Mouse (Mus musculus) CD4-positive, CD25-positive, alpha-beta regulatory T cell, adult 4 months (primary cell): ENCODE data around the gene Myrf. TPM values are rescaled to one million over a fixed set of nuclear protein-coding genes. Genes with fewer than 3 reads are reported as not detected.

Experiments used
- ATAC-seq: one replicate; pipeline ENCODE4 v1.8.0; 2017
- polyA plus RNA-seq, 2 experiments: library from polyadenylated mRNA; unstranded; fragments of 100-300 nt; shearing (Covaris generic); gene quantifications; one replicate each; pipeline ENCODE4 v1.2.1; 2017

Gene Myrf
- polyA plus RNA-seq, 2 experiments from 2014 or later = 0.19 TPM; not detected in 1

DNA sequence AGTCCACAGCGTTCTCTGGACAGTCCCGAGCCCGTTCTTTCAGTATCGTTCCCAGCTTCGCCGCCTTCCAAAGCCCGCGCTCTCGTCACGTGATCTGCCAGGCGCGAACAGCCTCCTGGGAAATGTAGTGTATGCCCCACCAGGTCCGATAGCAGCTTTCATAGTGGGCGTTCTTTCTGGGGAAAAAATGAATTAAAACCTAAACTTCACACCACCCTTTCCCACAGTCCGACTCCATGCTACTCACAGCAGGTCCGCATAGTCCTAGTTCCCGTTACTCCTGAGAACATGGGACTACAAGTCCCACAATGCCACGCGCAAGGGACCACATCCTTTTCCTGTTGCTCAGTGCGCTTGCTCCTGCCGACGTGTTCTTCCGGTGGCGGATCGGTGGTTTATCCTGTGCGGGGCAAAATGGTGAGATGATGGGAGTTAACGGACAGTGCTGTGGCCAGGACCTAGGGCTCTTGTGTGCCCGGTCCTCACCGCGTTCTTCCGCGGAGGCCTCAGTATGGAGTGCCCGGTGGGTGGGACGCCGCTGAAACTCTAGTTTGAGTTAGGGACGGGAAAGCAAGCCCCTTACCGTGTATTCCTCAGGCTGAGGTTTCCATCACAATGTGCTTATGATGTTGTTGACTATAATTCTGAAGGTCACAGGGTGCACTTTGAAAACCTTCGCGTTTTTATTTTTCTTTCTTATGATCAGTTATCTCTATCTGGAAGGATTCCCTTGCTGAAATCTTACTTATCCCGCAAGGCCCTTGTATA lies 36.5 kb downstream of the Myrf start, which contains the start of the genes Tmem258 and Fen1:
Tmem258 (plus strand) TSS at position 167 of the 768 bp plus-strand sequence.
Fen1 (minus strand) TSS at position 322 of the 768 bp plus-strand sequence.
- ATAC-seq = peak; percentile 87

DNA sequence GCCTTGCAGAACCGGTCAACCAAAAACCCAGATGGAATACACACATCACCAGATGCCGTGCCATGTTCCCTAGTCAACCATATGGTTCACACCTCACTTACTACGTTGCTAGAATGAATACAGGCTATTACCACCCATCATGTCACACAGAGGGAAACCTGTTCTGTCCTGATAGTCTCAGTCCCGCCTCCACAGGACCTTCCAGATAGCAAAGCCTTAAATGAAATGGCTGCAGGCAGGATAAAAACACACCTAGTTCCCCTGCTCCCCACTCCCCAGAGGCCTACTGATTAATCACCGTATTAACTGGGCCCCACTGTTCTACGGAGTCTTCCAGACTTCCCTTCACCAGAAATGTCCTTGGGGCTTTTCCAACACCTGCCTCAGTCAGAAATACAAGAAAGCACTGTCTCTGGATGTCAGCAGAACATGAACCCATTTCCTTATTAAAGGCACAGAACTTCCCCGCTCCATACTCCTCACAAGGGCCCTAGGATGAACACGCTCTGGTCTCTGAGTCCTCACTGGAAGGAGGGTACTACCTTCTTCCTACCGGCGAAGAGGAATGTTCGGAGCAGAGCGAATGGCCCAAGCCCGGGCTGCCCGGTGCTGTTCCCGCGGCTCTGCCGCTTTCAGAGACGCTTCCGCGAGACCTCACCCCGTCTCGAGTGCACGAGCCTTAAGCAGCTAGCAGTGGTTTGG lies 37.3 kb downstream of the Myrf start:
- peak; percentile 5 for ATAC-seq

DNA sequence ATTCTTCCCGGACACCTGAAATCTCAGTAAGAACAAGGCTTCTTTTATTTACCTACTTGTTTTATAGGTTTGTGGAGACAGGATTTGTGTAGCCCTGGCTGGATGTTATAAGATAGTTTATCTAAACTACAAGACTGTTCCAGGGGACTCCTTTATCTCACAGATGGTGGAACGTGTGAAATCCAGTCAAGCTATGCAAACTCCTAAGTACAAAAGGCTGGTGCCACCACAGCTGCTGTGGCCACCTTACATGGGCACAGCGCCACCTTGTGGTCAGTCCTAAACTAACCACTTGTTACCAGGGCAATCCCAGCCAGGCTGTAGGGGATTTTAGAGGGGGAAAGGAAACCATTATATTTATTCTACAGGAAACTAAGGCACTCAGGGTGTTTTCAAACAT lies 41.8 kb downstream of the Myrf start:
- ATAC-seq = peak; percentile 59

DNA sequence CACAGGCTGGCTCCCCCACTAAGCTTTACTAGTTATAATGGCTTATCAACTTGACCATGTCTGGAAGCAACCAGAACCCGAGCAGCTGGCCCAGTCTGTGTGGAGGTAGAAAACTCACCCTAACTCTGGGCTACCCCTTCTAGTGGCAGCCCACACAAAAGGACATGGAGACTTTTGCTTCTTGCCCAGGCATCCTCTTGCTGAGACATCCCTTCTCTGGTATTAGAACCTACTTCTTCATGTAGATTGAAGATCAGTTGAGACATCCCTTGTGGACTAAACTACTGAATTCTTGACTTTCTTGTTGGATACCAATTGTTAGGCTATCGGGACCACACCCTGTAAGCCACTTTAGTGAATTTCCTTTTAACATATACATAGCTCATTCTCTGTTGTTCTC lies 42.3 kb downstream of the Myrf start:
- ATAC-seq = no peak

DNA sequence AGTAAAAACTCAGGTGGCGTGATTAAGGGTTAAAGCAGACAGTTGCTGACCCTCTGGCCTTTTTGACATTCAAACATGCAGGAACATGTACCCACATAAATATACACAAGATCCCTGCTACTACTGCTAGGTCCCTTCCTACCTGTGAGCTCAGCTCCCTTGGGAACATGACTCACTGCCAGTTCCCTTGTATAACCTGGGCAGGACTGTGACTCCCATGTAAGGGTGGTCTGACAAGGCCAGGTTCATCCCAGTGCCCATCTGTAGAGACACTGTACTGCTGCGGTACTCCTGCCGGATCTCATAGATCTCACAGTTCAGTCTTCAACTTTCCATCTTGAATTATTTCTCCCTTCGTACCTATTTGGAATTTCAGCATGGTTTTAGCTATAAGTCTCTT lies 43.4 kb downstream of the Myrf start:
- ATAC-seq = no peak

DNA sequence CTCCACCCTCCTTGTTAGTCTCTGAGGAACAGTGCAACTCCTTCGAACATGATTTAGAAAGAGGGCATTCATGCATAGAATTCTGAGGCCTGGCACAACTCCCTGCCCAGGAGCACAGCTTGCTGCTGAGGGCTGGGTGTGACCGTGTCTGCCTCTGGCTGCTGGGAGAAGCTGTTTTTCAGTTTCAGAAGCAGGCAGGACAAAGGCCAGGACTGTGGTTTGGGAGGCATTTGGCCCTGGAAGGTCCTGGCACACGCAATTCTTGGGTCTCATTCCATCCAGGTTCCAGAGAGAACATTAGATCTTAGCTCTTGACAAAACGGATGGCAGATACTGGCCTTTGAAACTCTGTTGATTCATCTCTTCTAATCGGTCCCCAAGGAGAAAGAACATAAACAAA lies 45.3 kb downstream of the Myrf start:
- no peak for ATAC-seq

DNA sequence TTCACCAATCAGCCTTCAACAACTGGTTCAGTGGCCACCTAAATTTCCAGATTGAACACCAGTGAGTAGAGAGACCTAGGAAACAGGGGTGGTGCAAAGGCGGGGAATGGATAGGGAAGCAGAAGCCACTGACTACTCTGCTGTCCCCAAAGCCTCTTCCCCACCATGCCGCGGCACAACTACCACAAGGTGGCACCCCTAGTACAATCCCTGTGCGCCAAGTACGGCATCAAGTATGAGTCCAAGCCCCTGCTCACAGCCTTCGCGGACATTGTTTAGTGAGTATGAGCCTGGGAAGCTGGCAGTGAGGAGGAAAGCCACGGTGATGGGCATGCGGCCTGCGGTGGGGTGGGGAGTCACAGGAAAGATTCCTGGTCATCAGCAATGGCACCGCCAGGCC lies 46.2 kb downstream of the Myrf start:
- ATAC-seq = no peak

DNA sequence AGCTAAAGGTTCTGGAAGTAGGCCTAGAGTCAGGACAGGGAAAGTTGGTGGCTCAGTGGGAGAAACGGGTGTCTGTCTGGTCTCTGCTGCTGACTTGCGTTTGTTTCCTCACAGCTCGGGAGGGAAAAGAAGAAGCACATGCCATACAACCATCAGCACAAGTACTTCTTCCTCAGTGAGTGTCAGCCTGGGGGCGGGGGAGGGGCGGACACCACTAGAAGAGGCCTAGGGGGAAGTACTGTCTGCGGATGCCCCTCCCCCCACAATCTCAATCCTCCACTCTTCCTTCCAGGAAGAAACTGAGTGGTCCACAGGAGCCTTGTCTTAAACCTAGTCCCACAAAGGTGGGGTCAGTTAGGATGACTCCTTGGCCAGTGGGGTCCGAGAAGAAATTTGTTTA lies 49.2 kb downstream of the Myrf start:
- ATAC-seq = no peak

DNA sequence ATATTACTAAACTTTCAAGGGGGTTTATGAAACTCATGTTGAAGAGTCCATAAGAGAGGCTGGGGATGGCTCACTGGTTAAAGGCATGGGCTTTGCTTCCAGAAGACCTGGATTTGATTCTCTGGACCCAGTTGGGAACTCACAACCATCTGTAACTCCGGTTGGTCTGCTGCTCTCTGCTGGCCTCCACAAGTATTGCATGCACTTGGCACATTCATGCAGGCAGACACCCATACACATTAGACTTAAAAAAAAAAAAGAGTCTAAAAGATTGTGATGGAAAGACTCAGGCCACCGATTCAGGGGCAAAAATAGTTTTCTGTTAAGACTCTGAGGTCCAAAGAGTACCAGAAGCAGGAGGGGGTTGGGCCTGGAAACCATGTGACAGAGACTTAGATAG lies 49.8 kb downstream of the Myrf start:
- no peak for ATAC-seq

DNA sequence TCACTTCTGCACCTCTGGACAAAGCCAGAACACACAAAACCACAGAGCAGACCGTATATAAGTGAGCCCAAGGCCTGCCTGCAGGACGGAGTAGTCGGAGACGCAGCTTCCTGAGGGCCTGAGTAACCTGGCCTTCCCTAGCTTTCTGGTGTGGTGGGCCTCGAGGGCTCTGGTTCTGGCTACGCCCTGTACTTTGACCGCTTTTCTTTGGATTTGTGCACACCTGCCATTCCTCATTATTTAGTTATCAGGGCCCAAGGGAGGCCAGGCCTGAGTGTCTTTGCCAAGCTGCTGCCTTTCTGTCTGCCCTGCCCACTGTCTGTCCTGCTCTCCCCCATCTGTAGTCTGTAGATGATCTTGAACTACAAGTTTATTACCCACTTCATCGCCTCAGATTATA lies 50.6 kb downstream of the Myrf start:
- no peak for ATAC-seq

DNA sequence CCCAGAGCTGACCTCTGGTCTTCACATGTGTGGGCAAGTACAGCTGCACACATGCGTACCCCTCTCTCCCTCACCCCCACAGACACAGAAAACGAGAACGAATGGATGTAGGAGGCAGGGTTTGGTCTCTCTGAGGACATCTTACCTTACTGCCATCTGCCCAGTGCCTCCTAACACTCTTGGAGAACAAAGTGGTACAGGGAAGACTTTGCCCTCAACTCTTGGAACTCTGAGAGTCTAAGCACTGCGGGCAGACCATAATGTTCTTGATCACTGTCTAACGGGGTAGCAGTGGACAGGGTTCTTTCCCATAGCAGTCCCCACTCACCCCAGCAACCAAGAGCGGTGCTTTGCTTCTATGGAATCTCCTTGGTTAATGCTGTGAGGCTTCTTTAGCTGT lies 51.5 kb downstream of the Myrf start:
- ATAC-seq = no peak

DNA sequence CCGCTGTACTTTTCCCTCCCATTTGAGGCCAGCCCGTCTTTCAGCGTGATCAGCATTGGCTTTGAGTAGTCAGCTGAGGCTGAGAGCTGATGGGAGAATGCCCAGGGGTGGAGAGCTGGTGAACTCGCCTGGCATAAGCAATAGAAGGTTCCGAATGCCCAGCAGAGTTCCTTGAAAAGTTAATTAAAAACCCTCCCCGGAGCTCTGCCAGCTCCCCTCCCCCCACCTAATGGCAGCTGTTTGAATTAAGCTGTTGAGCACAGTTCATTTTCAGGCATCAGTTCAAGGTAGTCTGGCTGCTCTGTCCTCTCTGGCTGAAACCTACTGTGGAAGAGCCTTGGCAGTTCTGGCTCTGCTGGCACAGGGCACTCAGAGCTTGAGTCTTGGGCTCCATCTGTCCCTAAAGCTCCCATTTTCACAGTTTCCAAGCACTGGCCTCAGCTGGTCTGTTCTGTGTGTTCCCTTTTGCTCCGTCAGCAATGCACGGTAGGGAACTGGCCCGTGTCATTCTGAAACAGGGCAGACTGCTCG lies 52.2 kb downstream of the Myrf start:
- ATAC-seq = no peak

DNA sequence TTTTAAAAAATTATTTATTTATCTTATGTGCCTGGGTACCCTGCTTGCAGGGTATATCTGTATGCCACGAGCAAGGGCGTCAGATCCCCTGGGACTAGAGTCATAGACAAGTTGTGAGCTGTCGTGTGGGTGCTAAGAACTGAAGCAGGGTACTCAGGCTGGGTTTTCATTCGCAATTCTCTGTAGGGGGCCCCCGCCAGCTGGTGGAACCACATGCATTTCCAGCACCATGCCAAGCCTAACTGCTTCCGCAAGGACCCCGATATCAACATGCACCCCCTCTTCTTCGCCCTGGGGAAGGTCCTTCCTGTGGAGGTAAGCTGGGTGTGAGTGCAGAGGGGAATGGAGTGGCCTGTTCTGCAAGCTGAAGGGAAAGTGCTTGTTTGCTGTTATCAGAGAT lies 54.0 kb downstream of the Myrf start:
- ATAC-seq = no peak

DNA sequence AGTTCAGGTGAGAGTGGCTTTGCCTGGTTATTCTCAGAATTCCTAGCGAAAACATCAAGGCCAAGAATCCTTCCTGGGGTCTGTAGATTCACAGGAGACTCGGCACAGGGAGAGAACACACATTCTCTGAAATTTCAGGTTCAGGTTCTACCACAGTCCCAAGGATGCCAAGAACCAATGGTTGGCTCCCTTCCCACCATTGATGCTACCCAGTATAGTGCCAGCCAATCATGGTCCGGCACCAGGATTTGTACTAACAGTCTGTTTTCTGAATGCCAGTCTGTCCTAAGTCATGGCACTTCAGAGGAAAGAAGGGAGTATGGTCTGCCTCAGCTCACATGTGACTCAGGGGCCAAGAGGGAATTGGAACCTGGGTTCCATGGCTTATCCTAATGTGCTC lies 54.7 kb downstream of the Myrf start:
- no peak for ATAC-seq

DNA sequence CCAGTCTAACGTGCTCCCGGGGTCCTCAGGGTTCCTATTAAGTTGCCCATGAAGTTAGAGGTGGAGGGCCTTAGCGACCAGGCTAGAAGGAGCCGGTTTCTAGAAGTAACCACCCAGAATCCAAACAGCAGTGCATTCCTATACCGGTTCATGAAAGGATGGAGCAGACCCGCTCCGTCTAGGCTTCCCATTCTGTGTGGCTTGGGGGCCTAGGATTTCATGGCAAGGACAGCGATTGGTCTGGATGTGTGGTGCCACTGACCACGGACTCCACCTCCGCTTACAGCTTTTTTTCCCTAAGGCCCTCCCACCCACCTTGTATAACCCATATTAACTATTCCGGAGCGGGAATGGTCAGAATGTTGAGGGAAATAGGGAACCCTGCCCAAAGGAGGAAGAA lies 56.5 kb downstream of the Myrf start:
- ATAC-seq = no peak

DNA sequence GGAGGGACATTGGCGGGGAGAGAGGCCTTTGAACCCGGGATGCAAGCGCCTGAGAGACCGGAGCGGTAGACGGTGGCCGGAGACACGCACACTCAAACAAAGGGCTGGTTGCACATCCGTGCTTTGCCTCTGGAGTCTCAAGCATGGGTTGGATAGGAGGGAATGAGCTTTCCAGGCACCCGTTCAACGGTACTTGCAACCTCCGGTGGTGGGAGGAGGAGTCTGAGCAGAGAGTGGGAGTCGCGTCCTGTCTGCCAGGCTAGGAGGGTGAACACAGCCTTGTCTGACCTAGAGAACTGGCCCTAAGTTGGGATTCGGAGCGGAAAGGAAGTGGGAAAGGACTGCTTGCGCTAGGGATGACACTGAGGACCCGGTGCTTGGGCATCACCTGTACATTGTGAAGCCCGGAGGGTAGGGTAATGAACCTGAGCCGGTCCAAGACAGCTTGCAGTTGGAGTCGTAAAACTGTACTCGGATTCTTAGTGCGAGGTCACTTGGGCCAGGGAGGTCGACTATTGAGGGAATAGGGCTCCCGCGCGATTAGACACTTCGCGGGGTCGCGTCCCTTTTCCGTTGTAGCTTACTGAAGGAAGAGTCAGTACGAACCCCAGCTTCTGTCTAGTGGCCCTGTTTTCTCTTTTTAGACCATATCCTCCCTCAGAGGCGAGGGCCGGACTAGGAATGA lies 57.1 kb downstream of the Myrf start:
- peak; percentile 40 for ATAC-seq

DNA sequence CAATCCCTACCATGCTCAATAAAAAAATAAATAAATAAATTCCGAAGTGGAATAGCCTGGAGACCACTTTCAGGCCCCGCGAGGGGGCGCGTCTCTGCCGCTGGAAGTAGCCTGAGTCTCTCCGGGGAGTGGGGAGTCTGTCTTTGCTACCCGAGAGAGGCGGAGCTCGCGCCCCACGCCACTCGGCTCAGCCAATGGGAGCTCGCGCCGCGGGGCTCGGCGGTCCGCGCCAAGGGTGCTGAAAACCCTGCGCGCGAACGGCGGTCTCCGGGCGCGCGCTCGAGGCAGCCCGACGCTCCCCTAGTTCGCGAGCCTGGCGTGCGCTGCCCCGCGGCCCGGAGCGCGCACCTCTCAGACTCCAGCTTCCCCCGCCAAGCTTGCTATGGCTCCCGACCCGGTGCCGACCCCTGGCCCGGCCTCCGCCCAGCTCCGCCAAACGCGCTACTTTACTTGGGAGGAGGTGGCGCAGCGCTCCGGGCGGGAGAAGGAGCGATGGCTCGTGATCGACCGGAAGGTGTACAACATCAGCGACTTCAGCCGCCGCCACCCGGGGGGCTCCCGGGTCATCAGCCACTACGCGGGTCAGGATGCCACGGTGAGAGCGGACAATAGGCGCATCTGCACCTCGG lies 57.8 kb downstream of the Myrf start, which contains the start of gene Fads1:
Fads1 (plus strand) TSS at position 219 of the 629 bp plus-strand sequence.
- ATAC-seq = peak; percentile 95

DNA sequence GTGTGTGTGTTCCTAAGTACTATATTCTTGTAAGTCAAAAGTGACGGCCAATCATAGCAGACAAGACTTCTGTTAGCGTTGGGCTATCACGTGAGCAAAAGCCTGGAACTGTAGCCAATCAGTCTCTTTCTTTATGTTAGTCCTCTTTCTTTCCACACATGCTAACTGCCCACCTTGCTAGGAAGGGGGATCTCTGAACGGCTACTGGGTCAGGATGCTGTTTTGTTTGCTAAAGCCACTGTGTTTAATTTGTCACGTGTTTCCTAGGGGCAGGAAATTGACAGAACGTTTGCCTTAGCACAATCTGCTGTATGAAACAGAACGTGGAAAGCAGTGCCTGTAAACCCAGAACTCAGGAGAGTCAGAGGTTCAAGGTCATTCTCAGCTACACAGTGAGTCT lies 58.4 kb downstream of the Myrf start:
- ATAC-seq = peak; percentile 22

DNA sequence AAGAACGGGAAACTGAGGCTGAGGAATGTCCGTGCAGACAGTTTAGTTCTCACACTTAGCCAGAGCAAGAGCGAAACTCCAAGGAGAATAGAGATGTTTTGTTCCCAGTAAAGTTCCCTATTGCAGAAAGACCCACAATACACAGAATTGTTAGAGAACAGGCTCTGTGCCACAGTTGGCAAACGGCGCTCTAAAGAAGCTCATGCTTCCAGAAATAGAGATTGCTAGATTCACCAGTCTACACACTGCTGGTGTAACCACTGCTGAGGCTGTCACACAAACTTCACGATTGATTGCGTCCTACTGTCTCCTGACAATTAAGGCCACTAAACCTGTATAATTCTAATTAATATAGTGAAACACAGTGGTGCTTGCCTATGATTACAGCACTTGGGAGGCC lies 59.3 kb downstream of the Myrf start:
- ATAC-seq = no peak

DNA sequence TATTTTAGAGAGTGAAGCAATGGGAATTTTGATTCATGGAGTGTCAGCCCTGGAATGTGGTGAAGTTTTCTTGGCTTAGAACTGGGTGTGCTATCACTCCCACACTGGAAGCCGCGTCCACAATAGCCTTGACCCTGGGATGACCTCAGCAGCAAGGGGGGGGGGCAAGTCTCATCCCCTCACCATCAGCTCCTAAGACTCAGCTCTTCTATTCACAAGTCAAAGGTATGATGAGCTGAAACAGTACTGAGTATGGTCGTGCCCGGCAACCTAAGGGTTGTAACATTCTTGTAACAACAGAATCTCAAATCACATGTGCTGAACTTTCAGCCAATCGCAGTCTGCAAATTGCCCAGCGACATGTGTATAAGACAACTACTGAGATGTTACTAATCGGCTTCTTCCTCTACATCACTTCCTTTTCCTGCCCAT lies 63.6 kb downstream of the Myrf start:
- ATAC-seq = no peak

DNA sequence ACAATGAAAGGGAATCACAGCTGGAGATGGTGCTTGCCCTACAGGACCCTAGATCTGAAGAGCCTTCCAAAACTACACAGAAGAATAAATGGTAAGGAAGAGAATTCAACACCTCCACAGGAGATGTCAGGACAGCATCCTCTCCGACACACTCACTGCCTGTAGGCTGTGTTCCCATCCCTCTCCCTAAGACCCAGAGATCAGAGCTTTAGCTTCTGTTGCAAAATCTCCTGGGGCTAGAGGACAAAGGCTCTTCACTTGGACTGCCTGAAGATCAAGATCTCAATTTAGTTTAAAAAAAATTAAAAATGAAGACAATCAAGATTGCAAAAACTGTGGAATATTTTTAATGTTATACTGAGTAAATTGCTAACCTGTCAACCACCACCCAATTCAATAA lies 64.1 kb downstream of the Myrf start:
- ATAC-seq = no peak

DNA sequence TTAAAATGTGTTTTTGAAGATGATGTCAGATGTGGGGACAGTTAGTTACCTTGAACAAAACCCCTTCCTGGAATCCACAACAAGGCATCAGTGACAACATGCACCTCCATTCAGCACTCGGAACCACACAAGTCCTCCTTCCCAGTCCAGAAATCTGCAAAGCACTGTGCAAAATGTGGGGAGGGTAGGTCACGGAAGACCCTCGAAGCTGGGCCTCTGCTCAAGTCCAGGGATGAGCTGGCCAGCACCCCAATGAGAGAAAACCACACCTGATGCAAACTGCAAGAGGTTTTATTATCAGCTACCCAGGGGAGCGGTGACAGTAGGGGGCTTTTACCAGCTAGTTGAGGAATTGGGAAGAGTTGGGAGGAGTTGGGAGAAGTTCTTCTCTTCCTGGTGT lies 65.6 kb downstream of the Myrf start:
- ATAC-seq = no peak
